Mouse (Mus musculus): ENCODE measurements around the gene Pde5a.

Gene Pde5a

DNA sequence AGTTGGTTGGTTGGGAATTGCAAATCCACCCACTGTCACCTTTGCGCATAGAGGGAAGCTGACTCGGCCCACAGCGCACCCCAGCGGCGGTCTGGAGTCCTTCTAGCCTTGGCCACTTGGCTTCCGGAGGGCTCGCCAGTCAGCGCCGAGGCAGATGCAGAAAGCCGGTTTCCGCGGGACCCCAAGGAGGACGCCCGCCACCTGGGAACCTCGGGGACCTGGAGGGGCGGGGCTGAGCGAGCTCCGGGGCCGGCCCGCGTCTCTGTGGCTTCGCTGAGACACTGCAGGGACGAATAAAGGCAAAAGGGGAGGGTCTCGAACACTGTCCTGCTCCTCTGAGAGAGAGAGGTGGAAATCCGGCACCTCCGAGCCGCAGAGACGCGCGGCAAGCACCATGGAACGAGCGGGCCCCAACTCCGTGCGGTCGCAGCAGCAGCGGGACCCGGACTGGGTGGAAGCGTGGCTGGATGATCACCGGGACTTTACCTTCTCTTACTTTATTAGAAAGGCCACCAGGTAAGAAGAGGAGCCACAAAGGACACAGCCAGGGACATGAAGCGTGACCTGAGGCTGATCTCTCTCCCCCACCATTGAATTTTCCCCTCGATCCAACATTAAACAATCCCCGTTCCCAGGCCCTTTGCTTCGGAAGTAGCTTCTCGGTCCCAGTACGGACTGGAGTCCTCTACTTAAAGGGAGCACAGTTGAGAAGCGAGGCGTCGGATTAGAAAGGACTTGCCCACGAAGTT, at the start of gene Pde5a:
Pde5a (plus strand) TSS at position 96 of the 749 bp plus-strand sequence.
- peak; percentile 38 for DNase-seq (ENCODE audit: low read depth, low spot score)

DNA sequence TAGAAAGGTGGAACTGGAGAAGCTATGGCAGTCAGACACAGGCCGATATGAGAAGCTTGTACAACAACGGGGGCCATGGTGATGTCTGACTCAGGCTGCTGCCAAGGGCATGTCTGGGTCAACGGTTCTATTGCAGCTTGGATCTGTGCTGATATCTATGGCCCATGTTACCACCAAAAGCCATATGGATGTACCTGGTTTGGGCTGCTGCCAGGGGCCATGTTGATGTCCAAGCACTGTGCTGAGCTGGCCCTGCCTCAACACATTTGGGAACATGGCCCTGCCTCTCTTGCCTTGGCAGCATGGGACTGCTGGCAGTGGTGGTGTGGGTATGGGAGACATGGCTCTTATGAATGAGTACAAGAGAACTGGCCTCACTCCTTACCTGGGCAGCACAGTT, 47.9 kb upstream of the Pde5a start:
- no peak for DNase-seq (ENCODE audit: low read depth, low spot score)

- no peak for DNase-seq (ENCODE audit: low read depth, low spot score)
Measured at GRCm38 (mm10) chr3:122682352-122682751, 46.4 kb upstream of the Pde5a start.

DNA sequence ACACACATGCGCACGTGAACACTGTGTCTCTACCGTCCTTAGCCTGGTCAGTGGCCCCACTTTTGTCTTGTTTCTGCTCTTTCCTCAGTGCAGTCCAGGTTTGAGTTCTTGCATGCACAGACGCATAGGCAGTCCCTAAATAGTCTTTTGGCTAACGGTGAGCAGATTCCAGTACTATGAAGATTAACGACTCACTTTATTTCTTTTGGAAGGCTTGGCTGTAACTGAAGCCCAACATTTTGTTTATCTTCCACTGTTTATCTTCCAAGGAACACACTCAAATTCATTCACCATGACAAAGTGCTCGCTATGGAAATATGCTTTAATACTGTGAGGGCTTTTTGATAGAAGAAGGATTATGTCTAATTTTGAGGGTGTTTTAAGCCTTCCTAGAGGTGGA, 43.9 kb upstream of the Pde5a start:
- DNase-seq (ENCODE audit: low read depth, low spot score), result no peak

GRCm38 (mm10) chr3:122693039-122693438, 35.7 kb upstream of the Pde5a start:
- DNase-seq (ENCODE audit: low read depth, low spot score), result no peak

DNA sequence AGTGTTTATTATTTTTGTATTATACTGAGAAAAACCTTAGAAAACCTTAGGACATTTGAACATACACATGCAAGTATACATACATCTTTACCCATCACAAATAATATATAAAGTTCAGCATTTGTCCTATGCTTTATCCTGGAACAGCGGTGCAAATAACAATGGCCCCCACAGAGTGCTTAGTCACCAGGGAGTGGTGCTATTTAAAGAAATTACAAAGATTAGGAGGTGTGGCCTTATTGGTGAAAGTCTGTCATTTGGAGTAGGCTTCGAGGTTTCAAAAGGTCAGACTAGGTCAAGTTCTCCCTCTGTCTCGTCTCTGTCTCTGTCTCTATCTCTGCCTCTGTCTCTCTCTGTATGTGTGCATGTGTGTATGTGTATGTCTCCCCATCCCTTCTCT, 32.9 kb upstream of the Pde5a start:
- no peak for DNase-seq (ENCODE audit: low read depth, low spot score)

GRCm38 (mm10) chr3:122696672-122697071, 32.1 kb upstream of the Pde5a start:
- DNase-seq (ENCODE audit: low read depth, low spot score), result no peak

DNA sequence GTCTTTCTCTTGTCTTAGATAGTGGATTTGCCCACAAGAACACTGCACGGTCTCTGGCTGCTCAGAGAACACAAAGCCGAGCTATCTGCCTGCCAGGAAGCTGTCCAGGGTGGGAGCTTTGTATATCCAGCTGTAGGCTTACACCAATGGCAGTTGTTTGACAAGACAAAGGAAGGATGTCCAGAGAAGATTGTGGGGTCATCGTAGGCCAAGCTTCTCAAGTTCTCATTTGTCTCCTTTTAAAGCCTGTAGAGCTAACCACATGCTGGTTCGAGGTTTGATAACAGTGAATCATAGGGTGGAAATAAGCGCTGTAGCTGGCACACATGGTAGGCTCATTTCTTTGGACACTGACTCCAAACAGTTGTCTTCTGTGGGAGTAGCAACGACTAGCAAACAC, 24.5 kb upstream of the Pde5a start:
- no peak for DNase-seq (ENCODE audit: low read depth, low spot score)

- DNase-seq (ENCODE audit: low read depth, low spot score), result no peak
Measured at GRCm38 (mm10) chr3:122705246-122705645, 23.5 kb upstream of the Pde5a start.

GRCm38 (mm10) chr3:122708485-122708884, 20.3 kb upstream of the Pde5a start:
- DNase-seq (ENCODE audit: low read depth, low spot score), result no peak

GRCm38 (mm10) chr3:122710141-122710540, 18.6 kb upstream of the Pde5a start:
- DNase-seq (ENCODE audit: low read depth, low spot score), result no peak

DNA sequence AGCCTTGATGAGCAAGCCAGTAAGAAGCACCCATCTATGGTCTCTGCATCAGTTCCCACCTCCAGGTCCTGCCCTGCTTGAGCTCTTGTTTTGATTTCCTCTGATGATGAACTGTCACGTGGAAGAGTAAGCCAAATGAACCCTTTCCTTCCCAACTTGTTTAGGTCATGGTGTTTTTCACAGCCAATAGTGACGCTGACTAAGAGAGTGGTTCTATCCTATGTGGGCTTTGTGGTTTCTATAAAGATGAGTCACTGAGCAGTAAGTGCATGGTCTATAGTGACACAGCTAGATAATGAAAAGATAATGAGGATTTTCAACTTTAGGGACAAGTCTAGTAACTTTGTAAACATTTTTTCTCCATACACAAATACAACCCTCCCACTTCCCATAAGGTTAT, 10.1 kb upstream of the Pde5a start:
- no peak for DNase-seq (ENCODE audit: low read depth, low spot score)

GRCm38 (mm10) chr3:122721522-122721921, 7.2 kb upstream of the Pde5a start:
- no peak for DNase-seq (ENCODE audit: low read depth, low spot score)

DNA sequence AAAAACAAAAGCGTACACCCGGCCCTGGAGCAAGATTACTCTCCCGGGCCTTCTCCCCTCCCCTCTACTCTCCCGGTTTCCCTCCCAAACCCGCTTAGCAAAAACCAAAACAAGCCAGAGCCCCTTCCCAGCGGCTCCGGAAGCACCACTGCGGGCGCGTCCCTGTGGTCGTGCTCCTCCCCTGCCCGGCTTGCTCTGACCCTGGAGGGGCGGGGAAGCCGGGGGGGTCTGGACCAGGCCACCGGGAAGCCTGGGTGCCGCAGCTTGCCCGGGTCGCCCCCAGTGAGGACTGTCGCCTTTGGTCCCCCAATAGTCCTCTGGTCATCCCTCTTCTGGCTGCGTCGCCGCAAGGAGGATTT, 833 bp downstream of the Pde5a start:
- peak; percentile 7 for DNase-seq (ENCODE audit: low read depth, low spot score)

DNA sequence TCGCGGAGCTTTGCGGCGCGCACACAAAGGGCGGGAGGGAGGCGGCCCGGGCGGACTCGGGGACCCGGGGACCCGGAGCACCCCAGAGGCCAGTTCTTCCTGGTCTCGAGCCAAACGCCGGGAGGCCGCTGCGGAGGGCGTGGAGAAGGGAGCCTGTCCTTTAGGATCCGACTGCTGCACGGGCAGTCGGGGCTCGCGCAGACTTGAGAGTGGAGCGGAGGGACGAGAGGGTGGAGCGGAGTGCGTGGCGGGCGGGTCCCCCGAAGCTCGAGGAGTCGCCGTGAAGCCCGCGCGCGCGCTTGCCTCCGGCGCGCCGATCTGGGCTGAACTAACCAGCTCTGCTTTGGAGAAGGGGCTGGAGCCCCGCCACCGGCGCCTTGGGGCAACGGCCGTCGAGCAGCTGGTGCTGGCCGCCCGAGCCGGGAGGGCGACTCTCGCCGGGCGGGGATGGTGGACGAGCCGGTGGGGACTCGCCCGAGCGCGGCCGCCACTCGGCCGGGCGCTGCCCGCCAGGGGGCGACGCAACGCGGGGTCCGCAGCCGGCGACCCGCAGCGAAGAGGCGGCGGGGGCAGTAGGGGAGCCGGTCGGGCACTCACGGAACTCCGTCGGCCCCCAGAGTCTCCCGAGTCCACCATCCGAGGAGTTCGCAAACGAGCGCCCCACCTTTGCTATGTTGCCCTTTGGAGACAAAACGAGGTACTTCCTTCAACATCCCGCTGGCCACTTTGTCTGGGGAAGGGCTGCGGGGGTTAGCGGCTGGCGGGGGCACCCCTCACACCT, 1.4 kb downstream of the Pde5a start:
- peak; percentile 25 for DNase-seq (ENCODE audit: low read depth, low spot score)

DNA sequence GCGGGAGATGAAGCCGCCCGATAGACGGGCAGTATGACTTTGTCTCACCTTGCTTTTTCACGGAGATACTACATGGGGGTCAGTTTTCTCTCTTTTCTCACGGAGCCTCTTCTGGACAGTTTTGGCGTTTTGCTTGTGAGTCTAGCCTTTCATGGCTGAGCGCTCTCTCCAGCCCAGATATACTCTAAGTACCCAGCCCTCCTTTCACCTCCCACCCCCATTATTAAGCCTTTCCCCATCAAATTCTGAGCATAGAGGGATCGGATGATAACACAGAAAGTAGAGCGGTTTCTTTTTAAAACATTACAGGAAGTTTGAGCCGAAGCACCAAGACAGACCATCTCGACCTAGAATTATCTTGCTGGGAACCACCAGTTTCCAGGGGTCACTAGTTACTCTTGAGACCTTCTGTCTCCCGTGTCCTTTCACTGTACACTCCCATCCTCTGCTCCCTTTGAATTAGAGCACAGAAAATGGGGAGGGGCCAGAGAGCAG, 2.0 kb downstream of the Pde5a start:
- DNase-seq (ENCODE audit: low read depth, low spot score), result no peak

DNA sequence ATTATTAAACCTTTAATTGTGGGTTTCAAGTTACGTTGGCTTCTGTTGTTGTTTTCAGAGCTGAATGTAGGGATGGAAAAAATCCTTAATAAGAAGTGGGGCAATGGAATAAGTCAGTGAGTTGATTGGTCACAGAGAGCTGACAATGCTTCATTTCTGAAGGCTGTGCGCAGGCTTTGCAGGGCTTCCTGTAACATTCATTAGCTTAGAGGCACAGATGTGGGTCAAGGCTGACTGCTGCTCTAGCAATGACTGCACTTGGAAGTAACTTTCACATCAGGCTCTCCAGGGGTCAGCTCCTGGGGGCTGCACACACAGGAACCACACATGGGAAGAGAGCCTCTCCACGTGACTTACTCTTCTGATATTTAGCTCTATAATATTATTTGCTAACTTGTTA, 5.1 kb downstream of the Pde5a start:
- no peak for DNase-seq (ENCODE audit: low read depth, low spot score)

DNA sequence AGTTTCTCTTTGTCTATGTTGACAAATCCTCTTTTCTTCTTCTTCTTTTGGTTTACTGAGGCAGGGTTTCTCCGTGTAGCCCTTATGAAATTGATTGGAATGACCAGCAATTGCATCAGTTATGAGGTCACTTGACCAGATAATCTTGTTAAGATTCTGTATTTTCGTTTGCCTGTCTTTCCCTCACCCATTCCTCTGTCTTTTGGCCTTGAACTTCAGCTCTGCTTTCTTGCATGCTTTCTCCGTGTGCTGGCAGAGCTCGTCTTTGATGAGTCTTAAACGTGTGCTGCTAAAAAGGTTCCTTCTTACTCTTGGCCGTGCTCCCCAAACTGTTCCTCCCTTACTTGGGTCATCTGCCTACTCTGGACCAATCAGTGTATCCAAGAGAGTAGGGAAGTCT, 5.6 kb downstream of the Pde5a start:
- DNase-seq (ENCODE audit: low read depth, low spot score), result no peak

- DNase-seq (ENCODE audit: low read depth, low spot score), result no peak
Measured at GRCm38 (mm10) chr3:122739460-122739859, 10.7 kb downstream of the Pde5a start.

DNA sequence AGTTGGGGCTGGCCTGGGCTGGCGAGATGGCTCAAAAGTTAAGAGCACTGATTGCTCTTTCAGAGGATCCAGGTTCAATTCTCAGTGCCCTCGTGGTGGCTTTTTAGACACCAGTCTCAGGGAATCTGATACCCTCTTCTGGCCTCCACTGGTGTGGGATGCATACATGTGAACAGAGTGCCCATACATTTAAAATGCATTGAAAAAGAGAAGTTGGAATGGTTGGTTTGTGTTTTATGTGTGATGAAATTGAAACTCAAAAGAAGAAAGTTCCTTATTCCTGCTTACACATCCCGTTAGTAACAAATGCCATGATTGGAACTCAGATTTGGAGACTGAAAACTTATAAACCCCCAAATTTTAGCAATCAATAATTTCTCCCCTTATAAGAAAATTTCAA, 15.5 kb downstream of the Pde5a start:
- DNase-seq (ENCODE audit: low read depth, low spot score), result no peak

GRCm38 (mm10) chr3:122747921-122748700, 19.4 kb downstream of the Pde5a start:
- DNase-seq (ENCODE audit: low read depth, low spot score), result no peak

- peak; percentile 9 for DNase-seq (ENCODE audit: low read depth, low spot score)
Measured at GRCm38 (mm10) chr3:122763240-122763761, 34.6 kb downstream of the Pde5a start.

Measured in skeletal muscle tissue, adult 2 months (tissue).